Mouse (Mus musculus): ENCODE measurements around the gene Gmeb2. TPM values are rescaled to one million over a fixed set of nuclear protein-coding genes. Genes with fewer than 3 reads are reported as not detected.

Gmeb2 gene
- polyA plus RNA-seq, 1 experiment = 28.7 TPM

GRCm38 (mm10) chr2:181233443-181233842, 54.4 kb downstream of the Gmeb2 start:
- WGBS = 94% methylated on average over 15 of the region's 15 CpGs
- no peak overlapping the region for H3K4me3 ChIP-seq (replicated peaks; ENCODE audit: control insufficient read depth, low read depth, low read length)
- TF ChIP-seq POLR2A (IDR thresholded peaks at IDR 0.05; ENCODE audit: borderline replicate concordance, control insufficient read depth, low read depth, low read length) = no peak
- TF ChIP-seq CTCF (IDR thresholded peaks at IDR 0.05; ENCODE audit: control insufficient read depth, insufficient read depth, low read length) = no peak

GRCm38 (mm10) chr2:181231171-181231570, 56.7 kb downstream of the Gmeb2 start:
- no peak for TF ChIP-seq POLR2A (IDR thresholded peaks at IDR 0.05; ENCODE audit: borderline replicate concordance, control insufficient read depth, low read depth, low read length)
- TF ChIP-seq CTCF (IDR thresholded peaks at IDR 0.05; ENCODE audit: control insufficient read depth, insufficient read depth, low read length) = no peak
- H3K27ac ChIP-seq (ENCODE audit: control insufficient read depth, insufficient read depth, low read depth, low read length, poor library complexity) = no peak overlapping the region
- no peak overlapping the region for H3K4me3 ChIP-seq (replicated peaks; ENCODE audit: control insufficient read depth, low read depth, low read length)
- WGBS = 97% methylated on average over 20 of the region's 20 CpGs
- H3K4me1 ChIP-seq (ENCODE audit: control insufficient read depth, insufficient read depth, low read length) = no peaks in the 10 kb centered on the region; the same call in 1 of the 2 replicates

More at GRCm38 (mm10) chr2:181233443-181233842, 54.4 kb downstream of the Gmeb2 start:
- no peaks in the 10 kb centered on the region; the same call in 1 of the 2 replicates for H3K4me1 ChIP-seq (ENCODE audit: control insufficient read depth, insufficient read depth, low read length)
- H3K27ac ChIP-seq (ENCODE audit: control insufficient read depth, insufficient read depth, low read depth, low read length, poor library complexity) = no peak overlapping the region

- no peak overlapping the region for H3K4me3 ChIP-seq (replicated peaks; ENCODE audit: control insufficient read depth, low read depth, low read length)
- 52% methylated on average over 1 of the region's 1 CpGs for WGBS
- H3K4me1 ChIP-seq (ENCODE audit: control insufficient read depth, insufficient read depth, low read length) = no peaks in the 10 kb centered on the region
- TF ChIP-seq CTCF (IDR thresholded peaks at IDR 0.05; ENCODE audit: control insufficient read depth, insufficient read depth, low read length) (no peak), POLR2A (IDR thresholded peaks at IDR 0.05; ENCODE audit: borderline replicate concordance, control insufficient read depth, low read depth, low read length) (no peak)
- H3K27ac ChIP-seq (ENCODE audit: control insufficient read depth, insufficient read depth, low read depth, low read length, poor library complexity) = no peak overlapping the region
These were observed 59.5 kb downstream of the Gmeb2 start for GRCm38 (mm10) chr2:181228335-181228734.

GRCm38 (mm10) chr2:181227122-181227521, 60.7 kb downstream of the Gmeb2 start:
- H3K4me1 ChIP-seq (ENCODE audit: control insufficient read depth, insufficient read depth, low read length) = no peaks in the 10 kb centered on the region
- WGBS = 95% methylated on average over 3 of the region's 3 CpGs
- no peak overlapping the region for H3K27ac ChIP-seq (ENCODE audit: control insufficient read depth, insufficient read depth, low read depth, low read length, poor library complexity)
- no peak overlapping the region for H3K4me3 ChIP-seq (replicated peaks; ENCODE audit: control insufficient read depth, low read depth, low read length)
- no peak for TF ChIP-seq POLR2A (IDR thresholded peaks at IDR 0.05; ENCODE audit: borderline replicate concordance, control insufficient read depth, low read depth, low read length)
- TF ChIP-seq CTCF (IDR thresholded peaks at IDR 0.05; ENCODE audit: control insufficient read depth, insufficient read depth, low read length) = no peak

GRCm38 (mm10) chr2:181224994-181225393, 62.8 kb downstream of the Gmeb2 start:
- WGBS = 77% methylated on average over 2 of the region's 2 CpGs
- Histone ChIP-seq H3K4me1 (ENCODE audit: control insufficient read depth, insufficient read depth, low read length) (peaks cover 2% of the 10 kb centered on the region; the same call in 1 of the 2 replicates), H3K4me3 (replicated peaks; ENCODE audit: control insufficient read depth, low read depth, low read length) (no peak overlapping the region), H3K27ac (ENCODE audit: control insufficient read depth, insufficient read depth, low read depth, low read length, poor library complexity) (no peak overlapping the region)
- no peak for TF ChIP-seq POLR2A (IDR thresholded peaks at IDR 0.05; ENCODE audit: borderline replicate concordance, control insufficient read depth, low read depth, low read length)
- no peak for TF ChIP-seq CTCF (IDR thresholded peaks at IDR 0.05; ENCODE audit: control insufficient read depth, insufficient read depth, low read length)

- Histone ChIP-seq H3K4me3 (replicated peaks; ENCODE audit: control insufficient read depth, low read depth, low read length) (no peak overlapping the region), H3K27ac (ENCODE audit: control insufficient read depth, insufficient read depth, low read depth, low read length, poor library complexity) (no peak overlapping the region), H3K4me1 (ENCODE audit: control insufficient read depth, insufficient read depth, low read length) (peaks cover 2% of the 10 kb centered on the region)
- no peak for TF ChIP-seq POLR2A (IDR thresholded peaks at IDR 0.05; ENCODE audit: borderline replicate concordance, control insufficient read depth, low read depth, low read length)
- no peak for TF ChIP-seq CTCF (IDR thresholded peaks at IDR 0.05; ENCODE audit: control insufficient read depth, insufficient read depth, low read length)
- WGBS = 8% methylated on average over 2 of the region's 2 CpGs
These were observed 67.5 kb downstream of the Gmeb2 start for GRCm38 (mm10) chr2:181220361-181220760.

- Histone ChIP-seq H3K27ac (ENCODE audit: control insufficient read depth, insufficient read depth, low read depth, low read length, poor library complexity) (peak within 1 kb of the TSS; percentile 48; the same call in 1 of the 2 replicates), H3K4me1 (ENCODE audit: control insufficient read depth, insufficient read depth, low read length) (peaks cover 2% of the 10 kb centered on the region), H3K4me3 (replicated peaks; ENCODE audit: control insufficient read depth, low read depth, low read length) (peak within 1 kb of the TSS; percentile 30)
- no peak for TF ChIP-seq CTCF (IDR thresholded peaks at IDR 0.05; ENCODE audit: control insufficient read depth, insufficient read depth, low read length)
- peak; percentile 44; the same call in 1 of the 2 replicates for TF ChIP-seq POLR2A (IDR thresholded peaks at IDR 0.05; ENCODE audit: borderline replicate concordance, control insufficient read depth, low read depth, low read length)
- under 1% methylated on average over 25 of the region's 25 CpGs for WGBS
These were observed 68.2 kb downstream of the Gmeb2 start, which contains the start of gene Fndc11 for GRCm38 (mm10) chr2:181219538-181220216. Fndc11 (plus strand) TSS chr2:181220013.

GRCm38 (mm10) chr2:181218881-181219485, 68.9 kb downstream of the Gmeb2 start:
- Histone ChIP-seq H3K4me3 (replicated peaks; ENCODE audit: control insufficient read depth, low read depth, low read length) (no peak overlapping the region), H3K27ac (ENCODE audit: control insufficient read depth, insufficient read depth, low read depth, low read length, poor library complexity) (no peak overlapping the region), H3K4me1 (ENCODE audit: control insufficient read depth, insufficient read depth, low read length) (peaks cover 2% of the 10 kb centered on the region)
- WGBS = 18% methylated on average over 5 of the region's 5 CpGs
- TF ChIP-seq POLR2A (IDR thresholded peaks at IDR 0.05; ENCODE audit: borderline replicate concordance, control insufficient read depth, low read depth, low read length) (no peak), CTCF (IDR thresholded peaks at IDR 0.05; ENCODE audit: control insufficient read depth, insufficient read depth, low read length) (no peak)
